Mouse (Mus musculus) midbrain, embryonic 16.5 days (tissue): ENCODE measurements at regions not wholly inside any gene's neighbourhood (a gene's known extent, or its start where the extent isn't known, plus 50 kb on each side); places are given as distances from the start of the nearest gene placed in this dataset.

Experiments
- ATAC-seq: fragments of 200-750 bp; cut with Nextera tagmentation; 2 replicates; pipeline ENCODE4 v1.8.0; 2017; ENCODE audit warnings: moderate TSS enrichment
- H3K27ac ChIP-seq: fragments of 300-500 bp; sonication (generic); 2 replicates; pipeline ENCODE4 v1.5.1; 2014; ENCODE audit warnings: mild to moderate bottlenecking, low read length, mixed read lengths
- H3K27me3 ChIP-seq: fragments of 300-500 bp; sonication (generic); 2 replicates; pipeline ENCODE4 v1.6.1; 2014; ENCODE audit warnings: low read depth, low read length, mixed read lengths; ENCODE audit not compliant: control insufficient read depth, insufficient read depth
- H3K36me3 ChIP-seq: fragments of 300-500 bp; sonication (generic); 2 replicates; pipeline ENCODE4 v1.6.1; 2014; ENCODE audit warnings: mild to moderate bottlenecking, low read length, moderate library complexity, mixed read lengths; ENCODE audit not compliant: control insufficient read depth, insufficient read depth
- H3K4me1 ChIP-seq: fragments of 300-500 bp; sonication (generic); 2 replicates; pipeline ENCODE4 v1.6.1; 2014; ENCODE audit warnings: mild to moderate bottlenecking, low read length, mixed read lengths; ENCODE audit not compliant: control insufficient read depth, insufficient read depth
- H3K4me2 ChIP-seq: fragments of 300-500 bp; sonication (generic); 2 replicates; pipeline ENCODE4 v1.6.1; 2014; ENCODE audit warnings: mild to moderate bottlenecking, low read length, mixed read lengths
- H3K4me3 ChIP-seq: fragments of 300-500 bp; sonication (generic); 2 replicates; pipeline ENCODE4 v1.5.1; 2014; ENCODE audit warnings: low read depth, mild to moderate bottlenecking, low read length, moderate library complexity, mixed read lengths
- H3K9ac ChIP-seq: fragments of 300-500 bp; sonication (generic); 2 replicates; pipeline ENCODE4 v1.6.1; 2014; ENCODE audit warnings: low read depth, low read length, mixed read lengths
- H3K9me3 ChIP-seq: fragments of 300-500 bp; sonication (generic); replicated peaks from 2 replicates; pipeline ENCODE4 v1.6.1; 2014; ENCODE audit warnings: mild to moderate bottlenecking, low read length, mixed read lengths; ENCODE audit not compliant: control insufficient read depth, poor library complexity, severe bottlenecking
- WGBS: fragments of 180-500 bp; shearing (Covaris S2); extraction: QIAGEN DNeasy Blood & Tissue Kit; methylation state at CpG from one replicate; pipeline ENCODE4 v1.1.7; 2014; 5-methylcytosine and 5-hydroxymethylcytosine counted together

DNA sequence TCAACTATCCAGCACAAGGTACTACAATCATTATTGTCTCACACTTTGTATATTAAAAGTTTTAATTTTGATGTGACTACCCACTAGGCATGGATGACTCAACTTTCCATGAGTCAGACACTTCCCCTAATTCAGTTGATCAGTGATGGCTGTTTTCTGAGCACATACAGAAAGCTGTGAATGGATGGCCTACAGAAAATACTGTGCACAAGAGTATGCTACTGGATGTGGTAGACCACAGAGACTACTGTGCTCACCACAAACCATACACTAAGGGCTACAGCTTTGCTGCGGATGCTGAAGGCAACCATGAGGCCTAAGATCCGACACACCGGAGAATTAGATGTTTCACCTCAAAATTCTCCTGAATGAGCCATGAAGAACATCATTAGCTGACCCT, 174.4 kb upstream of the March1 start:
- no peak overlapping the region for H3K4me2 ChIP-seq
- 96% methylated on average over 3 of the region's 3 CpGs for WGBS
- H3K36me3 ChIP-seq, result no peaks in the 10 kb centered on the region
- H3K4me1 ChIP-seq, result no peaks in the 10 kb centered on the region
- H3K9ac ChIP-seq, result no peak overlapping the region
- no peak for ATAC-seq
- H3K4me3 ChIP-seq, result no peak overlapping the region
- H3K9me3 ChIP-seq, result no peaks in the 10 kb centered on the region
- no peak overlapping the region for H3K27ac ChIP-seq
- no peaks in the 10 kb centered on the region for H3K27me3 ChIP-seq

DNA sequence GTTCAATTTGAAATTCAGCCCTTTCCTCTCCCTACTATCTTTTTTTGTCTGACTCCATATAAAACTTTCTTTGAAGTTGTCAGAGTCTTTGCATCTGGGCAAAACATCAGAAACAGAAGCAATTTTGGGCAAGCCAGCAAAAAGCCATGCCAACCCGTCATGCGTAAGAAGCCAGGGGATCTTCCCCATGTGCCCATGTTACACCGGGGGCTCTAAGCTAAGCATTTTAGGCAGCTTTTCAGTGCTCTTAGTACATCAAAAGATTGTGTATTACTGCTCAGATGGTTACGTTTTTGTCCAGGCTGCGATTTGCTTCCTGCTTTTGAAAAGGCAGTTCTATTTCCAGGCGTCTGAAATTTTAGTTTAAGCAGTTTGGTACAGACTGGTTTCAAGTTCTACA, 196.8 kb upstream of the March1 start:
- no peak overlapping the region for H3K4me2 ChIP-seq
- no peaks in the 10 kb centered on the region for H3K27me3 ChIP-seq
- H3K36me3 ChIP-seq, result no peaks in the 10 kb centered on the region
- ATAC-seq, result no peak
- no peaks in the 10 kb centered on the region for H3K9me3 ChIP-seq
- 86% methylated on average over 6 of the region's 6 CpGs for WGBS
- H3K4me3 ChIP-seq, result no peak overlapping the region
- no peak overlapping the region for H3K27ac ChIP-seq
- no peak overlapping the region for H3K9ac ChIP-seq
- H3K4me1 ChIP-seq, result no peaks in the 10 kb centered on the region

DNA sequence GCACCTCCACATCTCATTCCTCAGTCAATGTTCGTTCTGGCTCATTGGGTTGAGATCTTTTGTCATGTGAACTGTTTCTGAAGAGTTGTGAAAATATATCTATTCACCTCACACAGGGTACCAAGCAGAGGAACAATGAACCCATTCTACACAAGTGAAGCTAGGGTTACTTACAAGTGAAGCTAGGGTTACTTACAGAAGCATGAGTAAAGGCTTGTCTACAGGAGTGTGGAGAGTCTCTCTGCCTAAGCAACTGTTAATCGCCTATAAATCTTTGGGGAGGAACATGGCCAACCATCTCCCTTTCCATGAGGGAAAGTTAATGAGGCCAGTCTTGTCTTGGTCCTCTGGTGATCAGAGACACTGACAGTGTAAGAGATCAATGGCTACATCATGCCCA, 199.8 kb upstream of the March1 start:
- H3K27me3 ChIP-seq, result no peaks in the 10 kb centered on the region
- 87% methylated on average over 2 of the region's 2 CpGs for WGBS
- no peaks in the 10 kb centered on the region for H3K4me1 ChIP-seq
- H3K4me3 ChIP-seq, result no peak overlapping the region
- no peaks in the 10 kb centered on the region for H3K9me3 ChIP-seq
- no peak for ATAC-seq
- no peak overlapping the region for H3K27ac ChIP-seq
- H3K36me3 ChIP-seq, result no peaks in the 10 kb centered on the region
- H3K9ac ChIP-seq, result no peak overlapping the region
- H3K4me2 ChIP-seq, result no peak overlapping the region

DNA sequence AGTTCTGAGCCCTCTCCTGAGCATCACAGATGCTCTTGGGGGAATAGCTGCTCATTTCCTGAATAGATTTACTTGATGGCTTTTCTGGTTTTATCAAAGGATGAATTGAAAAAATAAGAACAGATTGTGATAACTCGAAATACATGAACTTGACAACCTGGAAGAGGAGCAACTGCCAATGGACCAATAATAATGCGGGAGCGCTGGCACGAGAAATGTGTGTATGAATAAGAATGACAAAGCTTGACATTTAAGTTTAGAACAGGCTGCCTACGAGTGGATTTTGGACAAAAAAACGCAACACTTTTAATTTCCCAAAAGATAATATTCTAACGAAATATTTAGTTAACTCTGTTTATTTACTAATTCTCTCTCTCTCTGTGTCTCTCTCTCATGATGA, 203.5 kb upstream of the March1 start:
- Histone ChIP-seq H3K9ac (no peak overlapping the region), H3K36me3 (no peaks in the 10 kb centered on the region), H3K27ac (no peak overlapping the region), H3K4me2 (no peak overlapping the region), H3K4me1 (no peaks in the 10 kb centered on the region), H3K9me3 (no peaks in the 10 kb centered on the region), H3K27me3 (no peaks in the 10 kb centered on the region), H3K4me3 (no peak overlapping the region)
- ATAC-seq, result no peak
- 92% methylated on average over 7 of the region's 7 CpGs for WGBS

DNA sequence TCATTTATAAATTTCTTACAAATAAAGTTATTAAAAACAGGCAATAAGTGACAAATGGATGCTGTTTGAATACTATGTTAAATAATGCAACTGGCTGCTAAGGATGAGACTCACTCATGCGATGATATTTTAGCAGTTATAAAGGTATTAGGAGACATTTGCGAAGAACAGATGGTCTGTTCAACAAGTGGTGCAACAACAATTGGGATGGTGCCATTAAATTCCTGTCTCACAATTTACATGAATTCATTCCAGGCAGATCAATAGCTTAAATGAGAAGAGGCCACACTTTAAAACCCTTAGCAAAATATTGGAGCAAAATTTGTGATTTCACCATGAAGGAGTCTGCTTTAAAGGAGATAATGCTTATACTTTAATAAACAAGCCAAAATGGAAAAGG, 205.4 kb upstream of the March1 start:
- Histone ChIP-seq H3K4me2 (no peak overlapping the region), H3K9ac (no peak overlapping the region), H3K9me3 (no peaks in the 10 kb centered on the region), H3K4me3 (no peak overlapping the region), H3K4me1 (no peaks in the 10 kb centered on the region), H3K27me3 (no peaks in the 10 kb centered on the region), H3K36me3 (no peaks in the 10 kb centered on the region), H3K27ac (no peak overlapping the region)
- ATAC-seq, result no peak
- 92% methylated on average over 2 of the region's 2 CpGs for WGBS

DNA sequence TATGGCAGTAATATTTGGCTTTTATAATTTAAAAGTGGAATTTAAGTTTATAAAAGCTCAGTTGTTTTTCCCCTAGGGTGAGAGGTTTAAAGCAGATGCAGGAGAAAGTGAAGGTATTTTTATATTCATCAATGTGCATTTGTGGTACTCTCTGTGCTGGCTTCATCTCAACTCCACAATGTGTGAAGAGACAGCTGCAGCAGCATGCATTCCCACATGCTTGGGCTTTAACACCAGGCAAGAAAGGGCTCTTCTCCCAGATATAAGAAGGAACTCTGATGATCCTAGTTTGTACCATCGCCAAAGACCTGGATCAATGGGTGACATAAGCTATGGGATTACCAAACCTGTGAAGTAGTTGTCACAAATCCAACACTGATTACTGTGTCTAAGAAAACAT, 221.9 kb upstream of the March1 start:
- H3K9ac ChIP-seq, result no peak overlapping the region
- no peak for ATAC-seq
- no peaks in the 10 kb centered on the region for H3K27me3 ChIP-seq
- H3K36me3 ChIP-seq, result no peaks in the 10 kb centered on the region
- WGBS, result 90% methylated on average over 1 of the region's 1 CpGs
- H3K9me3 ChIP-seq, result no peaks in the 10 kb centered on the region
- no peaks in the 10 kb centered on the region for H3K4me1 ChIP-seq
- H3K27ac ChIP-seq, result no peak overlapping the region
- no peak overlapping the region for H3K4me3 ChIP-seq
- no peak overlapping the region for H3K4me2 ChIP-seq

DNA sequence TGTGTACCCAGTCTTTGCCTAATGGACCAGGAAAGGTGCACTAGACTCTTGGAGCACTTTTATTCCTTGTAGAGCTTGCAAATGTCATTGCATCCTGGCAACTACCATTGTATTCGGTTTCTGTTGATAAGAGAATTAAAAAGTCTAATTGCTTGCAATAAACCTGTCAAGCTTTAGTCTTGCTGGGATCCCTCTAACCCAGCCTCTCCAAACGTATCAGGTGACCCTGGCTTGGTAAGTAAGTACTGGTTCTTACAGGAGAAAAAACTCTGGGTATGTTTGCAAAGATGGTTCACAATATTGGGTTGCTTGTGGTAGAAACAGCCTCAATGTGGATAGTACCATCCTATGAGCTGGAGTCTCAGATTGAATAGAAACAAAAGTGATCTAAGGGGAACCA, 226.6 kb upstream of the BC030870 start:
- no peak overlapping the region for H3K27ac ChIP-seq

DNA sequence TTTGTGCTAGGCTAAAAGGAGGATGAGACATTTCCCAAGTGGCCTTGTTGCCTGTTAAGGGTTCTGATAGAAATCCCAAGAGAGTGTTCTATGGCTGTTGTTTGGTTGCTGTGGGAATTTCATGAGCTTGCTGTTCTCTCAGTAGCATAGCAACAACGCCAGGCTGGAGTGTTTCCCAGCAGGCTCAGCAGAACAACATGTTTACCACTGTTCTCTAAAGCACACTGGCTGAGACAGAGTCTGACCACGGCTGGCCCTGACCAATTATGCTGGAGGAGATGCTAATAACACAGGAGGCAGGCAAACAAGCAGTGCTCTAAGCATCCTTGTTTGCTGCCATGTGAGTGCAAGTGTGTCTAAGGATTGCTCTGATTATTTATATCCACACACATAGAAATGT, 220.0 kb upstream of the BC030870 start:
- no peak overlapping the region for H3K4me2 ChIP-seq
- H3K9ac ChIP-seq, result no peak overlapping the region
- ATAC-seq, result peak; percentile 76
- no peak overlapping the region for H3K4me3 ChIP-seq
- WGBS, result 38% methylated on average over 2 of the region's 2 CpGs
- H3K4me1 ChIP-seq, result no peaks in the 10 kb centered on the region
- no peaks in the 10 kb centered on the region for H3K9me3 ChIP-seq
- no peaks in the 10 kb centered on the region for H3K27me3 ChIP-seq
- H3K36me3 ChIP-seq, result no peaks in the 10 kb centered on the region
- no peak overlapping the region for H3K27ac ChIP-seq

More for the DNA sequence above, 226.6 kb upstream of the BC030870 start:
- Histone ChIP-seq H3K4me1 (no peaks in the 10 kb centered on the region), H3K9ac (no peak overlapping the region), H3K36me3 (no peaks in the 10 kb centered on the region), H3K27me3 (no peaks in the 10 kb centered on the region), H3K9me3 (no peaks in the 10 kb centered on the region), H3K4me3 (no peak overlapping the region), H3K4me2 (no peak overlapping the region)
- ATAC-seq, result no peak
- 78% methylated on average over 2 of the region's 2 CpGs for WGBS

DNA sequence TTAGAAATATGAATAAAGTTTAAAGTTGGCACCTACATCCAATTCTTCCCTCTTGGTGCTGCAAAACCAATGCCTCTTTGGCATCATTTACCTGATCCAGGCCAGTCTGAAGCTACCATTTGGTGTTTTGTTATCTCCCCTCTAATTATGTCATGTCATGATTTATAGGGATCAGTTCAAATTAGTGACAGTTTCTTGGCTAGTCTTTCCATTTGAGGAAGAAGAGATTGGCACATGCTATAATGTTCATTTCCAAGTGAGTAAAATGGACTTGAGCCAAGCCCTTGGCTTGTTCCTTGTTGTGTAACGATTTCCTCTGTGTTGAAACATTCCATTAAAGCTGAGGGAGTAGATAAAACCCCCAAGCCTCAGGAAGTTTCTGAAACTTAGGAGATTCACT, 201.8 kb upstream of the BC030870 start:
- ATAC-seq, result no peak
- Histone ChIP-seq H3K27me3 (no peaks in the 10 kb centered on the region), H3K4me2 (no peak overlapping the region), H3K9ac (no peak overlapping the region), H3K4me3 (no peak overlapping the region), H3K4me1 (no peaks in the 10 kb centered on the region), H3K27ac (no peak overlapping the region), H3K9me3 (no peaks in the 10 kb centered on the region), H3K36me3 (no peaks in the 10 kb centered on the region)
- WGBS, result 84% methylated on average over 1 of the region's 1 CpGs

DNA sequence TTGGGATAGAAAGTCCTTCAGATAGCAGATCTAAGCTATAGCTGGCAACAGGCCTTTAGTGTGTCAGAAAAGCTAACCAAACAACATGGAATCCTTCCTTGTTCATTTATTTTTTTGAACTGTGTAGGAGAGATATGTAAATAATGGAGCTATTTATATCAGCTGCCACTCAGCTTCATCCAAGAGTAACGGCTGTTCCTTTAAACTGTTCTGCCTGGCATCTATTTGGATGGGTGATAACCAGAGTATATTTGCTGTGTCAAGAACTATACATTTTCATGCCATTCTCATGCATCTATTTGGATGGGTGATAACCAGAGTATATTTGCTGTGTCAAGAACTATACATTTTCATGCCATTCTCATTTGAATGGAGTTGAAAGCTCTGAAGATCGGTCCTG, 159.3 kb upstream of the BC030870 start:
- ATAC-seq, result peak; percentile 42; the same call in 1 of the 2 replicates
- WGBS, result 61% methylated on average over 2 of the region's 2 CpGs

More for the DNA sequence above, 159.3 kb upstream of the BC030870 start:
- Histone ChIP-seq H3K4me2 (no peak overlapping the region), H3K27ac (no peak overlapping the region), H3K4me1 (no peaks in the 10 kb centered on the region), H3K4me3 (no peak overlapping the region), H3K36me3 (no peaks in the 10 kb centered on the region), H3K9ac (no peak overlapping the region), H3K9me3 (no peaks in the 10 kb centered on the region), H3K27me3 (no peaks in the 10 kb centered on the region)
